Mouse (Mus musculus): ENCODE measurements around the gene Epn3. TPM values are rescaled to one million over a fixed set of nuclear protein-coding genes. Genes with fewer than 3 reads are reported as not detected.

Gene Epn3
- total and polyA plus RNA-seq, 2 experiments from 2014 or later, result 1.4 to 5.0 TPM

DNA sequence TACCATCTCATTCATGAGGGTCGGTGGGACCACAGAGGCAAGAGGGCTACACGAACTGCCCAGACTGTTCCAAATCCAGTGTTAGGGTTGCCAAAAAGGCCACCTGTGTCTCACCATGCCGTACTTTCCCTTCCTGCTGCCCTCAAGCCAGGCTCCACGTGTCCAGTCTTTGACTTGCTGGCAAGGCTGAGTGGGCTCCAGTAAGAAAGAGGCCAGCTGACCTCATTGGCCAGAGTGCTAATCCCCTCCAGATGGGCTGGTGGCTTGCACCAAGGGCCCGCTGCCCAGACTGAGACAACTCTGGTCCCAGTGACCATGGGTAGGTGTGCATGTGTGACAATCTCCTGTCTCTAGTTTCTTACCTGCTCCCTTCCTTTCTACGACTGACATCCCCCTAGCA, 22.1 kb downstream of the Epn3 start:
- TF ChIP-seq CTCF (IDR thresholded peaks at IDR 0.05), result no peak
- no peak overlapping the region for H3K9ac ChIP-seq (replicated peaks; ENCODE audit: low read length, poor library complexity, severe bottlenecking)
- no peak overlapping the region for H3K4me2 ChIP-seq (ENCODE audit: low read depth, low read length, poor library complexity, severe bottlenecking)
- no peaks in the 10 kb centered on the region for H3K9me3 ChIP-seq (ENCODE audit: low read length)
- H3K4me1 ChIP-seq (ENCODE audit: insufficient read depth, low read length), result 0 out of 2 replicates have a peak, but pooled peaks cover 1% of the 10 kb centered on the region
- no peak overlapping the region for H3K27ac ChIP-seq (ENCODE audit: low read depth, low read length)
- no peak overlapping the region for H3K4me3 ChIP-seq (ENCODE audit: low read depth, low read length)
- peaks cover 5% of the 10 kb centered on the region; the same call in 1 of the 2 replicates for H3K27me3 ChIP-seq (ENCODE audit: insufficient read depth, low read length)
- ATAC-seq (ENCODE audit: low FRiP score) (no peak), DNase-seq (ENCODE audit: low spot score) (peak; percentile 44)
- 66% methylated on average over 6 of the region's 6 CpGs for WGBS
- no peaks in the 10 kb centered on the region for H3K36me3 ChIP-seq (ENCODE audit: insufficient read depth, low read length)

DNA sequence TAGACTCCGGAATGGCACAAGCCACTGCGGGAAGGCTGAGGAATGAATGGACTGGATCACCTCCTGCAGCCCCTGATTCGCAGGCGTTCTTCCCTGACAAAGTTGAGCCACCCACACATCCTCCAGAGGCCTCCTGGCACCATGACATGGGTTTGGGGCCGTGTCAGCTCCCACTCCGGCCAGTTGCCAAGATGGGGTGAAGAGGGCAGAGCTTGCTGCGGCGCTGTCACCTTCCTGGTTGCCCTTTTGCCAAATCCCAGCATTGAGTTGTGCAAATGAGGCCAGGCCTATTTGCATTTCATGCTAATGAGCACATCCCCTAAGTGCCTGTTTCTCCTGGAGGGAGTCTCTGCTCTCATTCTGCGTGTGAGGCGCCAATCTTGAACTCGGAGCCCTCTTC, 24.1 kb downstream of the Epn3 start:
- peak; percentile 32 for DNase-seq (ENCODE audit: low spot score)
- Histone ChIP-seq H3K36me3 (ENCODE audit: insufficient read depth, low read length) (no peaks in the 10 kb centered on the region), H3K4me2 (ENCODE audit: low read depth, low read length, poor library complexity, severe bottlenecking) (no peak overlapping the region)

DNA sequence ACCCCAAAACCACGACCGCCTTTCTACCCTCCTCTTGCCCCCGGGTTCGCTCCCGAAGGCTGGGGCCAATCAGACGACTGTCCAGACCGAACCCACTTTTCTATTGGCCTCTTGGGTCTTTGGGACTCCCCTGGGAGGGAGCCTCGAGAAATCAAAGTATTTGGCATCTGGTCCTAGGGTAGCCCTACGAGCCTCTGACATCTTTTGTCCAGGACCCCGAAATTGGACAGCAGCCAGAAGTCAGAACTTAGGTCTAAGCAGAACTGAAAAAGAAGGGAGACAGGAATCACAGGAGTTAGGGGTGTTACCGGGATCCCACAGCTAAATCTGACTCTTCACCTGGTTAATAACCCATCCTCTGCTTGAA, 25.2 kb downstream of the Epn3 start:
- WGBS, result 2% methylated on average over 11 of the region's 11 CpGs
- Histone ChIP-seq H3K4me3 (ENCODE audit: low read depth, low read length) (peak overlapping the region; percentile 96), H3K4me2 (ENCODE audit: low read depth, low read length, poor library complexity, severe bottlenecking) (peak overlapping the region; percentile 87), H3K27ac (ENCODE audit: low read depth, low read length) (no peak overlapping the region), H3K9me3 (ENCODE audit: low read length) (no peaks in the 10 kb centered on the region), H3K4me1 (ENCODE audit: insufficient read depth, low read length) (peaks cover 18% of the 10 kb centered on the region), H3K36me3 (ENCODE audit: insufficient read depth, low read length) (no peaks in the 10 kb centered on the region), H3K27me3 (ENCODE audit: insufficient read depth, low read length) (0 out of 2 replicates have a peak, but pooled peaks cover 5% of the 10 kb centered on the region), H3K9ac (replicated peaks; ENCODE audit: low read length, poor library complexity, severe bottlenecking) (peak overlapping the region; percentile 25; the same call in 1 of the 2 replicates)
- ATAC-seq (ENCODE audit: low FRiP score) (no peak; the same call in 1 of the 2 replicates), DNase-seq (ENCODE audit: low spot score) (no peak)
- no peak for TF ChIP-seq CTCF (IDR thresholded peaks at IDR 0.05)

More for the DNA sequence above, 24.1 kb downstream of the Epn3 start:
- Histone ChIP-seq H3K27ac (ENCODE audit: low read depth, low read length) (no peak overlapping the region), H3K4me1 (ENCODE audit: insufficient read depth, low read length) (0 out of 2 replicates have a peak, but pooled peaks cover 8% of the 10 kb centered on the region), H3K9me3 (ENCODE audit: low read length) (no peaks in the 10 kb centered on the region), H3K4me3 (ENCODE audit: low read depth, low read length) (no peak overlapping the region), H3K27me3 (ENCODE audit: insufficient read depth, low read length) (0 out of 2 replicates have a peak, but pooled peaks cover 5% of the 10 kb centered on the region), H3K9ac (replicated peaks; ENCODE audit: low read length, poor library complexity, severe bottlenecking) (no peak overlapping the region)
- 10% methylated on average over 11 of the region's 11 CpGs for WGBS
- ATAC-seq (ENCODE audit: low FRiP score), result no peak
- TF ChIP-seq CTCF (IDR thresholded peaks at IDR 0.05), result no peak

DNA sequence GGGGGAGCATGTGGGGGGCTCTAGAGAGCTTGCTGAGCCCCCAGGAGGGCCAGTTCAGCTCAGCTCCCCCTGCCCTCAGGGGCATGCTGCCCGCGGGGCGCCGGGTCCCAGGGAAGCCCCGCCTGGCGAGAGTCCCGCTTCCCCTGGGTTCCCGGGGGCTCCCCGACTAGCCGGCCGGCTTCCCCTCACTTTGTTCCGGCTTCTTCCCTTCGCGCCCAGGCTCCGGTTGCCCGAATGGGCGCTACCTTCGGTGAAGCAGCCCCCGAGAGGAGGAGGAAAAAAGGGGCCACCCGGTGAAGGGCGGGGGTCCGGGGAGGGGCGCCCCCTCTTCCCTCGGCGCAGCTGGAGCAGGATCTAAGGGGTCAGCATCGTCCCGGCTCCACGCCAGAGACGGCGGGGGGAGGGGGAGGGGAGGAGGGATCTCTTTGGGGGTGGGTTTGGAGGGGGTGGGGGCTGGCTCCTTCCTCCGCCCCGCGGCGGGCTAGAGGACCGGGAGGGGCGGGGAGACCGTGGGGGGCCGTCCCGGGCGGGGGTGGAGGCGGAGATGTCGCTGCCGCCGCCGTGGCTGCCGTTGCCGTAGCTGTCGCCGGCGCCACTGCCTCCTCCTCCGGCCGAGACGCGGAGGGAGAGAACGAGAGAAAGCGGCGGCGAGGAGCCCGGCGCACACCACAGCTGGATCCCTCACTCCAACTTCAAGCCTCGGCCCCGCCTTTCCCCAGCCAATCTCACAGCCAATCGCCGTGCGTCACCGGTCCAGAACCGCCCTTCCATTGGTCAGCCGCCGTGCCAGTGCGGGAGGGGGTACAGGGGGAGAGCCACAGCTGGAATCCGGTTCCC, 25.8 kb downstream of the Epn3 start, which contains the start of gene Cacna1g:
Cacna1g (minus strand) TSS at position 492 of the 837 bp plus-strand sequence.
- H3K4me3 ChIP-seq (ENCODE audit: low read depth, low read length), result peak within 1 kb of the TSS; percentile 96

DNA sequence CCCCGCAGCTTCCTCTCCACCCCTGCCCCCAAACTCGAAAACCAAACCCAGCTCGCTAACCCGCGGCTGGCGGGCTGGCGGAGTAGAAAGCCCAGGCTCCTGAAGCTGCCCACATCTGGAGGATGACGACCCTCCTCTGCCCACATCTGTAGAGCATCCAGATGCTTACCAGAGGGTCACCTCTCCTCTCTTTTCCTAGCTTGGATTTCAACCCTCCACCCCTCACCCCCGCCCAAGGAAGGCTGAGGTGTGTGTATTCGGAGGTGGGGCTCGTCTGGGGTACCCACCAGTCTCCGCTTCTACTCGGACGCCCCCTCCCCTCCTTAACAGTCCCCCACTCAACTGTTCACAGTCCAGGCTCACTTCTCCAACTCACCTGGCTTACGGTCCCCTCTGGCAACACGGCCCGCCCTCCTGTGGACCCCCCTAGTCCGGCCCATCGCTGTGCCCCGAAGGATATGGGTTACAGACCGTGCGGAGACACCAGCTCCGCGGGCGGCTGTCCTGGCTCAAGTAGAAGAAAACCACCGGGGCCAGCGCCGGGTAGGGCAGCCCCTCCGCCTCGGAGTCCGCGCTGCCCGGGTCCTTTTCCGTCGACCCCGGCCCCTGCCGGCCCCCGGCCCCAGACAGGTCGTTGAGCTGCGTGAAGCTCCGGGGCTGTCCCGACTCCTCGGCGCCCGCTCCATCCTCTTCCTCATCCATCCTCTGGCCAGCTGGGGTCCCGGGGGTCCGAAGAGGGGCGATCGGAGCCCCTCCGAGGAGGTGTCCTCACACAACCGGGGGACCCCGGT, 26.7 kb downstream of the Epn3 start:
- Histone ChIP-seq H3K9ac (replicated peaks; ENCODE audit: low read length, poor library complexity, severe bottlenecking) (peak overlapping the region; percentile 86), H3K4me3 (ENCODE audit: low read depth, low read length) (peak overlapping the region; percentile 96), H3K27me3 (ENCODE audit: insufficient read depth, low read length) (0 out of 2 replicates have a peak, but pooled peaks cover 5% of the 10 kb centered on the region), H3K27ac (ENCODE audit: low read depth, low read length) (peak overlapping the region; percentile 67), H3K4me1 (ENCODE audit: insufficient read depth, low read length) (peaks cover 25% of the 10 kb centered on the region), H3K4me2 (ENCODE audit: low read depth, low read length, poor library complexity, severe bottlenecking) (peak overlapping the region; percentile 87), H3K9me3 (ENCODE audit: low read length) (no peaks in the 10 kb centered on the region), H3K36me3 (ENCODE audit: insufficient read depth, low read length) (no peaks in the 10 kb centered on the region)
- TF ChIP-seq CTCF (IDR thresholded peaks at IDR 0.05), result no peak
- DNase-seq (ENCODE audit: low spot score) (peak; percentile 12), ATAC-seq (ENCODE audit: low FRiP score) (no peak)
- under 1% methylated on average over 44 of the region's 52 CpGs for WGBS

More for the DNA sequence above, 25.8 kb downstream of the Epn3 start, which contains the start of gene Cacna1g:
- DNase-seq (ENCODE audit: low spot score) (peak; percentile 94), ATAC-seq (ENCODE audit: low FRiP score) (peak; percentile 87)
- Histone ChIP-seq H3K9ac (replicated peaks; ENCODE audit: low read length, poor library complexity, severe bottlenecking) (peak within 1 kb of the TSS; percentile 86), H3K4me1 (ENCODE audit: insufficient read depth, low read length) (peaks cover 24% of the 10 kb centered on the region), H3K4me2 (ENCODE audit: low read depth, low read length, poor library complexity, severe bottlenecking) (peak within 1 kb of the TSS; percentile 87), H3K36me3 (ENCODE audit: insufficient read depth, low read length) (no peaks in the 10 kb centered on the region), H3K27ac (ENCODE audit: low read depth, low read length) (peak within 1 kb of the TSS; percentile 67), H3K9me3 (ENCODE audit: low read length) (no peaks in the 10 kb centered on the region), H3K27me3 (ENCODE audit: insufficient read depth, low read length) (0 out of 2 replicates have a peak, but pooled peaks cover 5% of the 10 kb centered on the region)
- WGBS, result 2% methylated on average over 43 of the region's 71 CpGs
- TF ChIP-seq CTCF (IDR thresholded peaks at IDR 0.05), result no peak
